Mouse (Mus musculus): ENCODE results near the gene Recql5. TPM values are rescaled to one million over a fixed set of nuclear protein-coding genes. Genes with fewer than 3 reads are reported as not detected.

Gene Recql5
- polyA plus RNA-seq, 1 experiment from 2014 or later = 34.7 TPM

- Histone ChIP-seq H3K4me1 (peaks cover 23% of the 10 kb centered on the region), H3K36me3 (peaks cover 34% of the 10 kb centered on the region), H3K4me2 (replicated peaks) (no peak overlapping the region), H3K27ac (no peak overlapping the region), H3K27me3 (no peaks in the 10 kb centered on the region), H3K4me3 (no peak overlapping the region), H3K9ac (no peak overlapping the region), H3K9me3 (replicated peaks) (no peaks in the 10 kb centered on the region)
- 81% methylated on average over 2 of the region's 3 CpGs for WGBS
- ATAC-seq (ENCODE audit: low FRiP score) = no peak
Measured at GRCm38 (mm10) chr11:115929818-115930217, 3.5 kb downstream of the Recql5 start.

GRCm38 (mm10) chr11:115929031-115929430, 4.2 kb downstream of the Recql5 start:
- WGBS = 95% methylated on average over 8 of the region's 8 CpGs
- ATAC-seq (ENCODE audit: low FRiP score) = no peak
- Histone ChIP-seq H3K27ac (no peak overlapping the region), H3K27me3 (no peaks in the 10 kb centered on the region), H3K9me3 (replicated peaks) (no peaks in the 10 kb centered on the region), H3K9ac (no peak overlapping the region), H3K4me2 (replicated peaks) (no peak overlapping the region), H3K4me3 (no peak overlapping the region), H3K36me3 (peaks cover 40% of the 10 kb centered on the region), H3K4me1 (peaks cover 15% of the 10 kb centered on the region)

DNA sequence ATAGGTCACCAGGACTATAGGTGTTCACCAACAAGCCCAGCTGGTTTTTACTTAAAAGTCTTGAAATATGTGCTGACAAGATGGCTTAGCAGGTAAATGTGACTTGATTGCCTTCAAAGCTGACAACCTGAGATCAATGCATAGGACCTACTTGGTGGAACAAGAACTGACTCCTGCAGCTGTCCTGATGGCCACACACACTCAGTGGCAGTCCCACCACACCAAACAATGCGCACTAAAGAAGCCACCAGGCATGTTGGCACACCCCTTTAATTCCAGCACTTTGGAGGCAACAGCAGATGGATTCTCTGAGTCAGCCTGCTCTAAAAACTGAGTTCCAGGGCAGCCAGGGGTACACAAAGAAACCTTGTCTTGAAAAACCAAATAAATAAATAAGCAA, 11.3 kb downstream of the Recql5 start:
- Histone ChIP-seq H3K4me2 (replicated peaks) (no peak overlapping the region), H3K27ac (no peak overlapping the region), H3K9ac (no peak overlapping the region), H3K4me1 (no peaks in the 10 kb centered on the region), H3K4me3 (no peak overlapping the region), H3K9me3 (replicated peaks) (no peaks in the 10 kb centered on the region), H3K27me3 (no peaks in the 10 kb centered on the region), H3K36me3 (peaks cover 39% of the 10 kb centered on the region)
- ATAC-seq (ENCODE audit: low FRiP score) = no peak
- 90% methylated on average over 1 of the region's 1 CpGs for WGBS

DNA sequence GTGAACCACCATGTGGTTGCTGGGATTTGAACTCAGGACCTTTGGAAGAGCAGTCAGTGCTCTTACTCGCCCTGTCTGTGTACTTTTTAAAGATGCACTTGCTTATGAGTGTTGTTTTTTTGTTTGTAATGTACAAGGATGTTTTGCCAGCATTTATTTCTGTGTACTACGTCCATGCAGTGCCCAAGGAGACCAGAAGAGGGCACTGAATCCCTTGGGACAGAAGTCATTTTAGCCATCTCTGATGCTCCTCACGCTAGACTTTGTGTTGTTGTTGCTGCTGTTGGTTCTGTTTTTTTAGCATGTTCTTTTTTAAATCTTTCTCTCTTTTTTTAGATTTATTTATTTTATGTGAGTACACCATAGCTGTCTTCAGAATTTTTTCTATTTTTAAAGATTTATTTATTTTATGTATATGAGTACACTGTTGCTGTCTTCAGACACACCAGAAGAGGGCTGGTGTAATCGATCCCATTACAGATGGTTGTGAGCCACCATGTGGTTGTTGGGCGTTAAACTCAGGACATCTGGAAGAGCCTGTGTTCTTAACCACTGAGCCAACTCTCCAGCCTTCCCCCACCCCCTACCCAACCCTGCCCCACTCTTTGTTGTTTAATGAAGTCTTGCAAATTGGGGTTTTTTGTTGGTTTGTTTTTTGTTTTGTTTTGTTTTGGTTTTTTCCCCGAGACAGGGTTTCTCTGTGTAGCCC, 13.0 kb downstream of the Recql5 start:
- Histone ChIP-seq H3K27me3 (no peaks in the 10 kb centered on the region), H3K9ac (no peak overlapping the region), H3K4me1 (no peaks in the 10 kb centered on the region), H3K36me3 (peaks cover 49% of the 10 kb centered on the region), H3K4me3 (no peak overlapping the region), H3K9me3 (replicated peaks) (no peaks in the 10 kb centered on the region), H3K4me2 (replicated peaks) (no peak overlapping the region), H3K27ac (no peak overlapping the region)
- no peak for ATAC-seq (ENCODE audit: low FRiP score)
- WGBS = 47% methylated on average over 6 of the region's 6 CpGs

DNA sequence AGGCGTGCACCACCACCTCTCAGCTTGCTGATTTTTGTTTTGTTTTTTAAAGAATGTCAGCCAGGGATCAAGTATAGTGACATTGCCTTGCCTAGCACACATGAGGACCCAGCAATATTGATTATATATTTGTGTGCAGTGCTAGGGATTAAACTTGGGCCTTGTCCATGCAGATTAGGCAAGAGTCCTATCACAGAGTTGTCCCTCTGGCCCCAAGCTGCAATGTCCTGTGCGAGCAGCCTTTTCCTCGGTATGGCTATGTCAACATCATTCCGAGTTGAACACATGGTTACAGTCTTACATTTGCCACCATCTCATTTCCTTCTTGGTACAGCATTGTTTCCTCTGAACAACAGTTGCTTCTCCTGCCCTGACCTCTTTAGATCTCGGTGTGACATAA, 14.2 kb downstream of the Recql5 start:
- Histone ChIP-seq H3K27me3 (no peaks in the 10 kb centered on the region), H3K4me1 (no peaks in the 10 kb centered on the region), H3K4me2 (replicated peaks) (no peak overlapping the region), H3K36me3 (peaks cover 46% of the 10 kb centered on the region), H3K4me3 (no peak overlapping the region), H3K9ac (no peak overlapping the region), H3K9me3 (replicated peaks) (no peaks in the 10 kb centered on the region), H3K27ac (no peak overlapping the region)
- WGBS = 88% methylated on average over 5 of the region's 5 CpGs
- ATAC-seq (ENCODE audit: low FRiP score) = no peak

- WGBS = 88% methylated on average over 5 of the region's 5 CpGs
- no peak overlapping the region for H3K4me2 ChIP-seq (replicated peaks)
- H3K36me3 ChIP-seq = peaks cover 47% of the 10 kb centered on the region
- ATAC-seq (ENCODE audit: low FRiP score) = no peak
- no peak overlapping the region for H3K27ac ChIP-seq
- H3K27me3 ChIP-seq = no peaks in the 10 kb centered on the region
- H3K4me3 ChIP-seq = no peak overlapping the region
- no peak overlapping the region for H3K9ac ChIP-seq
- H3K9me3 ChIP-seq (replicated peaks) = no peaks in the 10 kb centered on the region
- H3K4me1 ChIP-seq = no peaks in the 10 kb centered on the region
Measured at GRCm38 (mm10) chr11:115918637-115919036, 14.6 kb downstream of the Recql5 start.

GRCm38 (mm10) chr11:115916579-115916978, 16.7 kb downstream of the Recql5 start:
- Histone ChIP-seq H3K27ac (no peak overlapping the region), H3K9ac (no peak overlapping the region), H3K36me3 (peaks cover 50% of the 10 kb centered on the region), H3K9me3 (replicated peaks) (no peaks in the 10 kb centered on the region), H3K4me1 (no peaks in the 10 kb centered on the region), H3K27me3 (no peaks in the 10 kb centered on the region), H3K4me3 (no peak overlapping the region), H3K4me2 (replicated peaks) (no peak overlapping the region)
- no peak for ATAC-seq (ENCODE audit: low FRiP score)
- 87% methylated on average over 4 of the region's 4 CpGs for WGBS

DNA sequence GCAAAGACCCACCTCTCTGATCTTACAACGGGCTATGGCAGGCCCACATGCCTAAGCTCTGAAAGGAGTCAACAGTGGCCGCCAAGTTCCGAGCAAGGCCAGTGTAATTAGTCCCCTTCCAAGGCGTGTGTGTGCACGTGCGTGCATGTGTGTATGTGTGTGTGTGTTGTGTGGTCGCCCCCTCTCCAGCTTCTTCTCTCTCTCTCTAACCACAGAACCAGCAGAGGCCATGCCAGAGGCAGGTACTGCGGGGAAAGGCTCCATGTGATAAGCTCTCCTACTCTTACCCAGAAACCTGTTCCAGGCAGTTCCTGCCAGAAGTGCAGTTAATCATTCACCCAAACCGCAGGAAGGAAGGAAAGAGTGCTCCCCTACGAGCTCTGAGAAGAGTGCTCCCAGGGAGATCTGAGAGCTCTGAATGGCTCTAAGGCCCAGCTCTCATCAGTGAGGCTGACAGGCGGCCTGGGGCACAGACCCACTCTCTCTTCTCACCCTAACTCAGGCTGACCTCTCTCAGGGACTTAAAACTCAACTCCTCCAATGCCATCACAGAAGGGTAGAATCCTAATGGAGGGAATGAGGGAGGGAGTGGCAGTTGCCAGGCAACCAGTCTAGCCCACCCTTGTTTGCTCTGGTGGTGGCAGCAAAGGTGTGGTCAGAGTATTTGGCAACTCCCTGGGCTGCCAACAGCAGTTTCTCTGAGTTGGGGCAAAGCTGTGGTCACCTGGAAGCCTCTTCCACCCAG, 21.5 kb downstream of the Recql5 start, which contains the start of gene Smim6:
TSS of gene Smim6 (plus strand) at position 386 of the 745 bp plus-strand sequence.
- WGBS = 83% methylated on average over 11 of the region's 11 CpGs
- Histone ChIP-seq H3K4me2 (replicated peaks) (no peak within 1 kb of the TSS), H3K27ac (no peak within 1 kb of the TSS), H3K9me3 (replicated peaks) (no peaks in the 10 kb centered on the region), H3K4me1 (no peaks in the 10 kb centered on the region), H3K27me3 (no peaks in the 10 kb centered on the region), H3K9ac (no peak within 1 kb of the TSS), H3K4me3 (no peak within 1 kb of the TSS), H3K36me3 (peaks cover 59% of the 10 kb centered on the region)
- no peak for ATAC-seq (ENCODE audit: low FRiP score)

GRCm38 (mm10) chr11:115911134-115911561, 22.1 kb downstream of the Recql5 start:
- WGBS = 96% methylated on average over 5 of the region's 5 CpGs
- Histone ChIP-seq H3K4me1 (no peaks in the 10 kb centered on the region), H3K27me3 (no peaks in the 10 kb centered on the region), H3K4me2 (replicated peaks) (no peak overlapping the region), H3K9ac (no peak overlapping the region), H3K4me3 (no peak overlapping the region), H3K27ac (no peak overlapping the region), H3K9me3 (replicated peaks) (no peaks in the 10 kb centered on the region), H3K36me3 (peaks cover 54% of the 10 kb centered on the region)
- no peak for ATAC-seq (ENCODE audit: low FRiP score)

GRCm38 (mm10) chr11:115906521-115906920, 26.8 kb downstream of the Recql5 start:
- ATAC-seq (ENCODE audit: low FRiP score) = no peak
- Histone ChIP-seq H3K36me3 (peaks cover 18% of the 10 kb centered on the region; the same call in 1 of the 2 replicates), H3K4me1 (peaks cover 19% of the 10 kb centered on the region), H3K4me2 (replicated peaks) (no peak overlapping the region), H3K27ac (no peak overlapping the region), H3K9me3 (replicated peaks) (no peaks in the 10 kb centered on the region), H3K4me3 (no peak overlapping the region), H3K27me3 (no peaks in the 10 kb centered on the region), H3K9ac (no peak overlapping the region)
- WGBS = 87% methylated on average over 5 of the region's 5 CpGs

GRCm38 (mm10) chr11:115906116-115906515, 27.2 kb downstream of the Recql5 start:
- no peaks in the 10 kb centered on the region for H3K9me3 ChIP-seq (replicated peaks)
- no peak overlapping the region for H3K9ac ChIP-seq
- no peak overlapping the region for H3K4me3 ChIP-seq
- no peak for ATAC-seq (ENCODE audit: low FRiP score)
- no peak overlapping the region for H3K4me2 ChIP-seq (replicated peaks)
- peaks cover 22% of the 10 kb centered on the region for H3K4me1 ChIP-seq
- WGBS = 83% methylated on average over 3 of the region's 3 CpGs
- H3K27me3 ChIP-seq = no peaks in the 10 kb centered on the region
- peaks cover 15% of the 10 kb centered on the region; the same call in 1 of the 2 replicates for H3K36me3 ChIP-seq
- no peak overlapping the region for H3K27ac ChIP-seq

DNA sequence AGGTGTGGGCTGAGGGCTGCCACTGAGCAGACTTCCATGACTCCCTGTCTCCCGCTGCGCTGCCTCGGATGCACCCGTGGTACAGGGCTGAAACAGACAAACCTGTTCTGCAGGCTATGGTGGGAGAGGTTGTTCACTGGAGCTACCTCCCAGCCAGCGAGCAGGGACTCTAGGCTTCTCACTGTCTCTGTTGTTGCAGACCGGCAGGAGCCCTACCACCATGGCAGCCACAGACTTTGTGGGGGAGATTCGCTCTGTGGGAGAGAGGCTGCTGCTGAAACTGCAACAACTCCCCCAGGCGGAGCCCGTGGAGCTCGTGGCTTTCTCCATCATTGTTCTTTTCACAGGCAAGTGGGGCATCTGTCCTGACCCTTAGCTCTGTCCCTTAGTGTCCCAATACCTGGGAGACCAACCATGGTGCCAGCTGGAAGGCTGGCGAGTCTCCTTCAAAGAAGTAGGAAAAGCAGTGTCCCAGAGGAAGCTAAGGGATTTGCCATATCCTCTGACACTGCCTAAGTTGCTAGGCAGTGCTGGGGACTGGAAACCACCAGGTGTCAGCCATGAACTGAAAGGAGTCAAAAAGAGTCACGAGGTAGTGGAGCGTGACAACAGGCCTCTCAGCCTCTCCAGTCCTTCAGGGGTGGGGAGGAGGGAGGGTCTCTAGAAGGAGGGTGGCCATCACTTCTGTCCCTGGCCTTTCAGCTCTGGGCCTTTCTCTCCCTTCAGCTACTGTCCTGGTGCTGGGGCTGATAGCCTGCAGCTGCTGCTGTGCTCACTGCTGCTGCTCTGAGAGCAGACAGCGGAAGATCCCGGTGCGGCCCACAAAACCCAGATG, 28.1 kb downstream of the Recql5 start:
- peaks cover 11% of the 10 kb centered on the region; the same call in 1 of the 2 replicates for H3K36me3 ChIP-seq
- H3K4me1 ChIP-seq = peaks cover 28% of the 10 kb centered on the region
- no peak overlapping the region for H3K27ac ChIP-seq
- no peaks in the 10 kb centered on the region for H3K9me3 ChIP-seq (replicated peaks)
- 46% methylated on average over 16 of the region's 16 CpGs for WGBS
- H3K9ac ChIP-seq = 0 out of 2 replicates have a peak overlapping the region, but pooled peaks have one; percentile 25
- no peaks in the 10 kb centered on the region for H3K27me3 ChIP-seq
- ATAC-seq (ENCODE audit: low FRiP score) = no peak
- no peak overlapping the region for H3K4me2 ChIP-seq (replicated peaks)
- no peak overlapping the region for H3K4me3 ChIP-seq
